Mouse (Mus musculus): ENCODE data around the gene Sdhc. TPM values are rescaled to one million over a fixed set of nuclear protein-coding genes. Genes with fewer than 3 reads are reported as not detected.
"Not testable (repeated sequence)": the region's sequence is repeated elsewhere in the genome, so short reads cannot be mapped to it uniquely, and the experiment has no call there.

The Sdhc gene
- polyA plus RNA-seq, 1 experiment from 2014 or later: 260 TPM

- Histone ChIP-seq H3K9me3 (no peaks in the 10 kb centered on the region), H3K4me3 (no peak overlapping the region), H3K36me3 (replicated peaks) (no peaks in the 10 kb centered on the region), H3K27me3 (replicated peaks; ENCODE audit: low read depth, poor library complexity, severe bottlenecking) (peaks cover 51% of the 10 kb centered on the region), H3K4me1 (peaks cover 17% of the 10 kb centered on the region), H3K27ac (replicated peaks) (no peak overlapping the region)
- WGBS: 84% methylated on average over 3 of the region's 3 CpGs
- no peak for DNase-seq (ENCODE audit: low spot score)
These were observed 12.1 kb upstream of the Sdhc start for GRCm38 (mm10) chr1:171162526-171162925.

GRCm38 (mm10) chr1:171159485-171159975, 9.1 kb upstream of the Sdhc start:
- H3K27me3 ChIP-seq (replicated peaks; ENCODE audit: low read depth, poor library complexity, severe bottlenecking): peaks cover 80% of the 10 kb centered on the region
- H3K4me3 ChIP-seq: peak overlapping the region; percentile 50
- peak; percentile 21 for DNase-seq (ENCODE audit: low spot score)
- 3% methylated on average over 15 of the region's 15 CpGs for WGBS
- H3K9me3 ChIP-seq: no peaks in the 10 kb centered on the region
- H3K27ac ChIP-seq (replicated peaks): no peak overlapping the region
- H3K4me1 ChIP-seq: peaks cover 17% of the 10 kb centered on the region
- no peaks in the 10 kb centered on the region for H3K36me3 ChIP-seq (replicated peaks)

- no peak for DNase-seq (ENCODE audit: low spot score)
- no peak overlapping the region for H3K4me3 ChIP-seq
- H3K36me3 ChIP-seq (replicated peaks): no peaks in the 10 kb centered on the region
- H3K27me3 ChIP-seq (replicated peaks; ENCODE audit: low read depth, poor library complexity, severe bottlenecking): peaks cover 79% of the 10 kb centered on the region
- H3K27ac ChIP-seq (replicated peaks): no peak overlapping the region
- H3K4me1 ChIP-seq: peaks cover 17% of the 10 kb centered on the region
- no peaks in the 10 kb centered on the region for H3K9me3 ChIP-seq
These were observed 7.6 kb upstream of the Sdhc start for GRCm38 (mm10) chr1:171157965-171158364.

GRCm38 (mm10) chr1:171156644-171157043, 6.2 kb upstream of the Sdhc start:
- DNase-seq (ENCODE audit: low spot score): no peak
- Histone ChIP-seq H3K4me3 (no peak overlapping the region), H3K9me3 (no peaks in the 10 kb centered on the region), H3K27ac (replicated peaks) (no peak overlapping the region), H3K4me1 (peaks cover 17% of the 10 kb centered on the region), H3K27me3 (replicated peaks; ENCODE audit: low read depth, poor library complexity, severe bottlenecking) (peaks cover 72% of the 10 kb centered on the region), H3K36me3 (replicated peaks) (no peaks in the 10 kb centered on the region)
- WGBS: 67% methylated on average over 3 of the region's 3 CpGs

- peaks cover 21% of the 10 kb centered on the region for H3K4me1 ChIP-seq
- no peaks in the 10 kb centered on the region for H3K36me3 ChIP-seq (replicated peaks)
- 0 out of 2 replicates have a peak overlapping the region, but pooled peaks have one; percentile 5 for H3K27ac ChIP-seq (replicated peaks)
- H3K4me3 ChIP-seq: no peak overlapping the region
- no peak for DNase-seq (ENCODE audit: low spot score)
- H3K9me3 ChIP-seq: no peaks in the 10 kb centered on the region
- H3K27me3 ChIP-seq (replicated peaks; ENCODE audit: low read depth, poor library complexity, severe bottlenecking): peaks cover 26% of the 10 kb centered on the region
- WGBS: 86% methylated on average over 4 of the region's 4 CpGs
These were observed 1.6 kb upstream of the Sdhc start for GRCm38 (mm10) chr1:171151966-171152365.

- Histone ChIP-seq H3K27me3 (replicated peaks; ENCODE audit: low read depth, poor library complexity, severe bottlenecking) (peaks cover 15% of the 10 kb centered on the region), H3K9me3 (no peaks in the 10 kb centered on the region), H3K27ac (replicated peaks) (peak overlapping the region; percentile 90), H3K4me1 (peaks cover 21% of the 10 kb centered on the region), H3K36me3 (replicated peaks) (peaks cover 2% of the 10 kb centered on the region), H3K4me3 (peak overlapping the region; percentile 81)
- 4% methylated on average over 18 of the region's 18 CpGs for WGBS
- peak; percentile 38 for DNase-seq (ENCODE audit: low spot score)
These were observed 512 bp upstream of the Sdhc start for GRCm38 (mm10) chr1:171150838-171151391.

- H3K27ac ChIP-seq (replicated peaks); H3K4me1 ChIP-seq; H3K27me3 ChIP-seq (replicated peaks; ENCODE audit: low read depth, poor library complexity, severe bottlenecking); H3K4me3 ChIP-seq; H3K9me3 ChIP-seq; DNase-seq (ENCODE audit: low spot score): not testable (repeated sequence)
- H3K36me3 ChIP-seq (replicated peaks): peaks cover 77% of the 10 kb centered on the region
- WGBS: 83% methylated on average over 11 of the region's 11 CpGs
These were observed 7.4 kb downstream of the Sdhc start for GRCm38 (mm10) chr1:171142981-171143380.

- 89% methylated on average over 8 of the region's 8 CpGs for WGBS
- H3K27me3 ChIP-seq (replicated peaks; ENCODE audit: low read depth, poor library complexity, severe bottlenecking); H3K27ac ChIP-seq (replicated peaks); H3K4me1 ChIP-seq; DNase-seq (ENCODE audit: low spot score); H3K4me3 ChIP-seq; H3K9me3 ChIP-seq: not testable (repeated sequence)
- H3K36me3 ChIP-seq (replicated peaks): peaks cover 97% of the 10 kb centered on the region
These were observed 12.8 kb downstream of the Sdhc start for GRCm38 (mm10) chr1:171137486-171138155.

GRCm38 (mm10) chr1:171135600-171135999, 14.8 kb downstream of the Sdhc start:
- Histone ChIP-seq H3K27ac (replicated peaks) (no peak overlapping the region), H3K27me3 (replicated peaks; ENCODE audit: low read depth, poor library complexity, severe bottlenecking) (no peaks in the 10 kb centered on the region), H3K36me3 (replicated peaks) (peaks cover 93% of the 10 kb centered on the region), H3K9me3 (no peaks in the 10 kb centered on the region), H3K4me3 (no peak overlapping the region), H3K4me1 (no peaks in the 10 kb centered on the region)
- DNase-seq (ENCODE audit: low spot score): no peak
- 93% methylated on average over 2 of the region's 2 CpGs for WGBS

GRCm38 (mm10) chr1:171130971-171131370, 19.4 kb downstream of the Sdhc start:
- Histone ChIP-seq H3K4me1 (no peaks in the 10 kb centered on the region), H3K36me3 (replicated peaks) (peaks cover 87% of the 10 kb centered on the region), H3K27ac (replicated peaks) (no peak overlapping the region), H3K27me3 (replicated peaks; ENCODE audit: low read depth, poor library complexity, severe bottlenecking) (no peaks in the 10 kb centered on the region), H3K9me3 (no peaks in the 10 kb centered on the region), H3K4me3 (no peak overlapping the region)
- WGBS: 89% methylated on average over 1 of the region's 1 CpGs
- no peak for DNase-seq (ENCODE audit: low spot score)

GRCm38 (mm10) chr1:171129251-171129650, 21.2 kb downstream of the Sdhc start:
- WGBS: 47% methylated on average over 7 of the region's 7 CpGs
- H3K27ac ChIP-seq (replicated peaks): no peak overlapping the region
- no peak for DNase-seq (ENCODE audit: low spot score)
- no peaks in the 10 kb centered on the region for H3K4me1 ChIP-seq
- peaks cover 70% of the 10 kb centered on the region for H3K36me3 ChIP-seq (replicated peaks)
- no peaks in the 10 kb centered on the region for H3K9me3 ChIP-seq
- no peaks in the 10 kb centered on the region for H3K27me3 ChIP-seq (replicated peaks; ENCODE audit: low read depth, poor library complexity, severe bottlenecking)
- H3K4me3 ChIP-seq: no peak overlapping the region

- H3K4me3 ChIP-seq: no peak overlapping the region
- no peaks in the 10 kb centered on the region for H3K27me3 ChIP-seq (replicated peaks; ENCODE audit: low read depth, poor library complexity, severe bottlenecking)
- no peaks in the 10 kb centered on the region for H3K9me3 ChIP-seq
- 90% methylated on average over 5 of the region's 5 CpGs for WGBS
- peaks cover 15% of the 10 kb centered on the region for H3K4me1 ChIP-seq
- H3K36me3 ChIP-seq (replicated peaks): peaks cover 25% of the 10 kb centered on the region
- no peak for DNase-seq (ENCODE audit: low spot score)
- H3K27ac ChIP-seq (replicated peaks): no peak overlapping the region
These were observed 26.0 kb downstream of the Sdhc start for GRCm38 (mm10) chr1:171124398-171124797.

GRCm38 (mm10) chr1:171122932-171123331, 27.5 kb downstream of the Sdhc start:
- Histone ChIP-seq H3K27ac (replicated peaks) (no peak overlapping the region), H3K9me3 (no peaks in the 10 kb centered on the region), H3K4me3 (no peak overlapping the region), H3K4me1 (peaks cover 15% of the 10 kb centered on the region), H3K27me3 (replicated peaks; ENCODE audit: low read depth, poor library complexity, severe bottlenecking) (no peaks in the 10 kb centered on the region), H3K36me3 (replicated peaks) (peaks cover 12% of the 10 kb centered on the region)
- 44% methylated on average over 7 of the region's 7 CpGs for WGBS
- peak; percentile 27 for DNase-seq (ENCODE audit: low spot score)
